Mouse (Mus musculus): ENCODE measurements around the gene Snrpc.

The Snrpc gene

DNA sequence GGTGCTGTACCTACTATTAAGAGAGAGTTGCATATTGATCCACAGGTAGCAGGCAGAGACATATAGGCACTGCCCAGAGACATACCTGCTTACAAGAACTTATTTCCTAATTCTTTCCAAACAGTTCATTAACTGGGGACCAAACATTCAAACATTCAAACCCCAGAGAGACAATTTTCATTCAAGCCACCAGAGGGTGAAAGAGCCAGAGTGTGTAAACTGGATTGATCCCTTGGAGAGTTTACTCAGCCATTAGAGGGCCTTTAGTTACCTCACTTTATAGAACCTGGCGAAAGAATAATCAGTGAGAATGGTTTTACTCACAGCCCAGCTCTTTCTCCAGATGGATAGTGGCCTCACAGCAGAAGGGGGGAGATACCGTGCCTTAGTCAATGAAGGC lies 27.5 kb downstream of the Snrpc start:
- no peak for DNase-seq (ENCODE audit: low spot score)

GRCm38 (mm10) chr17:27866737-27867136 lies 28.8 kb downstream of the Snrpc start:
- DNase-seq (ENCODE audit: low spot score), result no peak

GRCm38 (mm10) chr17:27871851-27872250 lies 33.9 kb downstream of the Snrpc start:
- no peak for DNase-seq (ENCODE audit: low spot score)

DNA sequence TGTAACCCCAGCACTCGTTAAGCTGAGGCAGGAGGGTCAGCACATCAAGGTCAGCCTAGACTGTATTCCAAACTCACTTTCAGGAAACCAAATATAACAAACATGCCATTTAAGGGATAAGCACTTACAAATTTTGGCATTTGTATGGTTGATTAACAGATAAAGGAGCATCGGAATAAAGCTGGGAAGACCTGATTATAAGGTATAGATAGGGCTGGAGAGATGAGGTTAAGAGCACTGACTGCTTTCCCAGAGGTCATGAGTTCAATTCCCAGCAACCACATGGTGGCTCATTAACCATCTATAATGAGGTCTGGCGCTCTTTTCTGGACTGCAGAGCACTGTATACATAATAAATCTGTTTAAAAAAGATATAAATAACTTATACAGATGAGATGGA lies 35.6 kb downstream of the Snrpc start:
- DNase-seq (ENCODE audit: low spot score), result no peak

DNA sequence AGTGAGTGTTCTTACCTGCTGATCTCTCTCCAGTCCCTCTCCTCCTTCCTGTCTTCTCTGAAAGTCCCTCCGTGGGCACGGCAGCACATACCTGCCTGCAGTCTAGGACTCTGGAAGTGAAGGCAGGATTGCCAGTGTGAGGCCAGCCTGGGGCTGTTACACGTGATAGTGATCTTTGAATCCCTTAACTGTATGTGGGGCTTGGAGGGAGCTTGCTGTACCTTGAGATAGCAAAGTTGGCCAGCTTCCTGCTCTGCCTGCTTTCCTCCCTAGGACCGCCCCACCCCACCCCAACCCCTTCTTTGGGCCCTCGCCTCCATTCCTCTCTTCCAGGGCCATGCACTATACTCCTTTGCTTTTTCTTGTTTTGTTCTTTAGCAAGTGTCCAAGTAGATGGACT lies 36.6 kb downstream of the Snrpc start:
- no peak for DNase-seq (ENCODE audit: low spot score)

GRCm38 (mm10) chr17:27881518-27881917 lies 43.6 kb downstream of the Snrpc start:
- no peak for DNase-seq (ENCODE audit: low spot score)

- no peak for DNase-seq (ENCODE audit: low spot score)
These were observed 45.2 kb downstream of the Snrpc start for GRCm38 (mm10) chr17:27883129-27883528.

DNA sequence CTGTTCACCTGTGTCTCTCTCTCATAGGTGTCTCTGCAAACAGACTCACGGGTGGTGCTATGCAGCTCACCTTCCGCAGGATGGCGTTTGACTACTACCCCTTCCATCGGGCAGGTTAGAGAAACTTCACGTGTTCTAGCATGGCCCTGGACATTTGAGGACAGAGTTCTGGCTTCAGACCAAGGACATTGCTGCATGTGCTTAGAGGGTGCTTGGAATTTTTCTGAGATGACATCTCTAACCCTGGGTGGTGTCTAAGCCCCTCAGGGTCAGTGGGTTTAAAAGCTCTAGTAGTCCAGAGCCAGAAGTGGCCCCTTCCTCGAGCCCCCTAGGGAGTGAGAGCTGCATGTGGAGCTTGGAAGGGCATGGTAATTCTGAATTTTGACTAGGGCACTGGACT lies 46.0 kb downstream of the Snrpc start:
- DNase-seq (ENCODE audit: low spot score), result no peak

DNA sequence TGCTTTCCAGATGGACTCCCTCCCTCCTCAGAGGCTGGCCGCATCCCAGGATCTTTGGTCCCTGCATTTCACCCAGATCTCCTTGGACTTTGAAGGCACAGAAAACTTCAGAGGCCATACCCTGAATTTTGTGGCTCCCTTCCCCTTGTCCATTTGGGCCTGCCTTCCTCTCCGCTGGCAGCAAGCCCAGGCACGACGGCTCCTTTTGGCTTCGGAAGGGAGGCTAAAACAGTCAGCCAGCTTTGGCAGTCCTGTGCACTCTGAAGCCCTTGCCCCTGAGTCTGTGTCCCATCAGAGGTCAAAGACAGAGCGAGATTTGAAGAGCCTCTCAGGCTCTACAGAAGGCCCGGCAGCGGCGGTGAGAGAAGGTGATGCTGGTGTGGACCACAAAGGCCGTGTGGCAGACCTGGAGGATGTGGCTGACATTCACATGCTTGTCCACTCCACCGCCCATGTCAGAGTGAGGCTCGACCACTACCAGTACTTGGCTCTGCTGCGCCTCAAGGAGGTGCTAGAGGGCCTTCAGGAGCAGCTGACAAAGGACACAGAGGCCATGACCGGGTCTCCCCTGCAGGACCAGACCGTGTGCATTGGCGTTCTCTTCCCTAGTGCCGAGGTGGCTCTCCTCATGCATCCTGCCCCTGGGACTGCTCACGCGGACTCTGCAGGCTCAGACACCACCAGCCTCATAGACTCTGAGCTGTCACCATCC lies 48.7 kb downstream of the Snrpc start:
- no peak for DNase-seq (ENCODE audit: low spot score)

Measured in urinary bladder, postnatal 10 days (tissue).